Mouse (Mus musculus) liver, embryonic 14.5 days (tissue): Measurements from ENCODE around the gene Ptrh2.

Experiments used
- CTCF ChIP-seq: IDR thresholded peaks from 2 replicates; pipeline ENCODE4 v1.5.1; 2016; ENCODE audit warnings: antibody characterized with exemption, low read depth, control low read depth
- EP300 ChIP-seq: IDR thresholded peaks from 2 replicates; pipeline ENCODE4 v1.6.1; 2016; ENCODE audit warnings: antibody characterized with exemption, low read depth

- TF ChIP-seq CTCF = no peak
- TF ChIP-seq EP300 = no peak
Observed at GRCm38 (mm10) chr11:86646136-86646834, 37.5 kb upstream of the Ptrh2 start.
